Mouse (Mus musculus) neural tube, embryonic 13.5 days (tissue): ENCODE measurements around the gene Irgm1. TPM values are rescaled to one million over a fixed set of nuclear protein-coding genes. Genes with fewer than 3 reads are reported as not detected.
A peak's percentile ranks its signal among the peaks of the same experiment; 100 is the strongest.

ENCODE experiments used
- ATAC-seq: fragments of 200-750 bp; cut with Nextera tagmentation; 2 replicates; pipeline ENCODE4 v1.8.0; 2017; ENCODE audit warnings: low read depth, mild to moderate bottlenecking, moderate TSS enrichment, moderate library complexity
- H3K27ac ChIP-seq: fragments of 300-500 bp; sonication (generic); replicated peaks from 2 replicates; pipeline ENCODE4 v1.5.1; 2015; ENCODE audit warnings: moderate library complexity, mild to moderate bottlenecking, inconsistent platforms
- H3K27me3 ChIP-seq: fragments of 300-500 bp; sonication (generic); 2 replicates; pipeline ENCODE4 v1.6.1; 2015; ENCODE audit warnings: mild to moderate bottlenecking, inconsistent platforms
- H3K36me3 ChIP-seq: fragments of 300-500 bp; sonication (generic); 2 replicates; pipeline ENCODE4 v1.6.1; 2015; ENCODE audit warnings: mild to moderate bottlenecking, inconsistent platforms
- H3K4me1 ChIP-seq: fragments of 300-500 bp; sonication (generic); replicated peaks from 2 replicates; pipeline ENCODE4 v1.6.1; 2015; ENCODE audit warnings: inconsistent platforms
- H3K4me2 ChIP-seq: fragments of 300-500 bp; sonication (generic); 2 replicates; pipeline ENCODE4 v1.6.1; 2015; ENCODE audit warnings: inconsistent platforms, mild to moderate bottlenecking, moderate library complexity
- H3K4me3 ChIP-seq: fragments of 300-500 bp; sonication (generic); 2 replicates; pipeline ENCODE4 v1.5.1; 2015; ENCODE audit warnings: mild to moderate bottlenecking, inconsistent platforms
- H3K9ac ChIP-seq: fragments of 300-500 bp; sonication (generic); 2 replicates; pipeline ENCODE4 v1.6.1; 2015; ENCODE audit warnings: moderate library complexity, mild to moderate bottlenecking, inconsistent platforms
- H3K9me3 ChIP-seq: fragments of 300-500 bp; sonication (generic); 2 replicates; pipeline ENCODE4 v1.6.1; 2016; ENCODE audit warnings: inconsistent platforms
- WGBS: fragments of 180-500 bp; shearing (Covaris S2); methylation state at CpG from one replicate; pipeline ENCODE4 v1.1.7; 2015; 5-methylcytosine and 5-hydroxymethylcytosine counted together
- polyA plus RNA-seq: library from polyadenylated mRNA; unstranded; fragments of >200 nt; fragmentation: Nextera tagmentation; extraction: Ambion mirVana; gene quantifications from 2 replicates; pipeline ENCODE4 v1.2.1, GENCODE M21; 2015

Irgm1 gene
- polyA plus RNA-seq, 1 experiment from 2014 or later: 3.2 TPM

GRCm38 (mm10) chr11:48872695-48873300 lies 1.3 kb upstream of the Irgm1 start:
- no peak overlapping the region for H3K9ac ChIP-seq
- no peaks in the 10 kb centered on the region for H3K36me3 ChIP-seq
- H3K27me3 ChIP-seq: peaks cover 21% of the 10 kb centered on the region
- H3K4me2 ChIP-seq: no peak overlapping the region
- no peak for ATAC-seq
- H3K9me3 ChIP-seq: no peaks in the 10 kb centered on the region
- no peak overlapping the region for H3K27ac ChIP-seq
- no peak overlapping the region for H3K4me3 ChIP-seq
- WGBS: 83% methylated on average over 7 of the region's 7 CpGs
- peaks cover 16% of the 10 kb centered on the region for H3K4me1 ChIP-seq

- H3K4me1 ChIP-seq: peaks cover 16% of the 10 kb centered on the region
- ATAC-seq: no peak
- no peak overlapping the region; the same call in 1 of the 2 replicates for H3K27ac ChIP-seq
- WGBS: 8% methylated on average over 17 of the region's 17 CpGs
- H3K9me3 ChIP-seq: no peaks in the 10 kb centered on the region
- H3K4me2 ChIP-seq: peak overlapping the region; percentile 74
- H3K27me3 ChIP-seq: peaks cover 21% of the 10 kb centered on the region
- H3K9ac ChIP-seq: peak overlapping the region; percentile 68
- H3K36me3 ChIP-seq: no peaks in the 10 kb centered on the region
- H3K4me3 ChIP-seq: peak overlapping the region; percentile 44
Measured at GRCm38 (mm10) chr11:48871817-48872541, 496 bp upstream of the Irgm1 start.

GRCm38 (mm10) chr11:48870781-48871180 lies 702 bp downstream of the Irgm1 start:
- Histone ChIP-seq H3K4me3 (peak overlapping the region; percentile 44), H3K9ac (peak overlapping the region; percentile 68), H3K27me3 (peaks cover 21% of the 10 kb centered on the region), H3K36me3 (no peaks in the 10 kb centered on the region), H3K9me3 (no peaks in the 10 kb centered on the region), H3K27ac (no peak overlapping the region; the same call in 1 of the 2 replicates), H3K4me2 (peak overlapping the region; percentile 74), H3K4me1 (peaks cover 16% of the 10 kb centered on the region)
- ATAC-seq: no peak
- 37% methylated on average over 7 of the region's 7 CpGs for WGBS

- Histone ChIP-seq H3K4me1 (peaks cover 16% of the 10 kb centered on the region), H3K4me2 (peak overlapping the region; percentile 74), H3K27ac (no peak overlapping the region), H3K9me3 (no peaks in the 10 kb centered on the region), H3K4me3 (no peak overlapping the region), H3K9ac (0 out of 2 replicates have a peak overlapping the region, but pooled peaks have one; percentile 8), H3K27me3 (peaks cover 21% of the 10 kb centered on the region), H3K36me3 (no peaks in the 10 kb centered on the region)
- 78% methylated on average over 7 of the region's 7 CpGs for WGBS
- ATAC-seq: no peak
Measured at GRCm38 (mm10) chr11:48869380-48870110, 1.9 kb downstream of the Irgm1 start.

- no peak overlapping the region for H3K4me3 ChIP-seq
- no peaks in the 10 kb centered on the region for H3K36me3 ChIP-seq
- WGBS: 93% methylated on average over 9 of the region's 9 CpGs
- H3K9me3 ChIP-seq: no peaks in the 10 kb centered on the region
- ATAC-seq: no peak
- no peak overlapping the region for H3K27ac ChIP-seq
- peaks cover 8% of the 10 kb centered on the region for H3K4me1 ChIP-seq
- no peak overlapping the region for H3K9ac ChIP-seq
- no peak overlapping the region for H3K4me2 ChIP-seq
- H3K27me3 ChIP-seq: peaks cover 3% of the 10 kb centered on the region
Measured at GRCm38 (mm10) chr11:48866481-48866880, 5.0 kb downstream of the Irgm1 start.

- peaks cover 1% of the 10 kb centered on the region; the same call in 1 of the 2 replicates for H3K4me1 ChIP-seq
- no peak overlapping the region for H3K27ac ChIP-seq
- no peak overlapping the region for H3K4me3 ChIP-seq
- no peak overlapping the region for H3K4me2 ChIP-seq
- H3K36me3 ChIP-seq: no peaks in the 10 kb centered on the region
- ATAC-seq: no peak
- WGBS: 83% methylated on average over 3 of the region's 3 CpGs
- H3K9me3 ChIP-seq: no peaks in the 10 kb centered on the region
- H3K9ac ChIP-seq: no peak overlapping the region
- peaks cover 19% of the 10 kb centered on the region for H3K27me3 ChIP-seq
Measured at GRCm38 (mm10) chr11:48863808-48864207, 7.7 kb downstream of the Irgm1 start.

GRCm38 (mm10) chr11:48862784-48863319 lies 8.6 kb downstream of the Irgm1 start:
- Histone ChIP-seq H3K9me3 (no peaks in the 10 kb centered on the region), H3K27ac (no peak overlapping the region), H3K27me3 (peaks cover 28% of the 10 kb centered on the region), H3K36me3 (no peaks in the 10 kb centered on the region), H3K4me1 (peaks cover 11% of the 10 kb centered on the region), H3K9ac (no peak overlapping the region), H3K4me2 (no peak overlapping the region), H3K4me3 (no peak overlapping the region)
- no peak for ATAC-seq
- WGBS: 90% methylated on average over 1 of the region's 1 CpGs

- H3K36me3 ChIP-seq: no peaks in the 10 kb centered on the region
- ATAC-seq: no peak
- H3K4me3 ChIP-seq: peak overlapping the region; percentile 54
- no peaks in the 10 kb centered on the region for H3K9me3 ChIP-seq
- peaks cover 25% of the 10 kb centered on the region for H3K4me1 ChIP-seq
- H3K27me3 ChIP-seq: peaks cover 29% of the 10 kb centered on the region
- 0% methylated on average over 6 of the region's 6 CpGs for WGBS
- no peak overlapping the region for H3K27ac ChIP-seq
- H3K4me2 ChIP-seq: peak overlapping the region; percentile 83
- no peak overlapping the region for H3K9ac ChIP-seq
Measured at GRCm38 (mm10) chr11:48859014-48859413, 12.5 kb downstream of the Irgm1 start.

GRCm38 (mm10) chr11:48853474-48854180 lies 17.9 kb downstream of the Irgm1 start:
- Histone ChIP-seq H3K36me3 (no peaks in the 10 kb centered on the region), H3K27ac (0 out of 2 replicates have a peak overlapping the region, but pooled peaks have one; percentile 23), H3K4me2 (peak overlapping the region; percentile 83), H3K4me3 (peak overlapping the region; percentile 54), H3K9me3 (no peaks in the 10 kb centered on the region), H3K27me3 (peaks cover 20% of the 10 kb centered on the region), H3K9ac (peak overlapping the region; percentile 69), H3K4me1 (peaks cover 35% of the 10 kb centered on the region)
- WGBS: under 1% methylated on average over 31 of the region's 31 CpGs
- peak; percentile 59 for ATAC-seq

GRCm38 (mm10) chr11:48852624-48853473 lies 18.6 kb downstream of the Irgm1 start:
- H3K4me2 ChIP-seq: peak overlapping the region; percentile 83
- H3K9ac ChIP-seq: peak overlapping the region; percentile 69
- H3K9me3 ChIP-seq: no peaks in the 10 kb centered on the region
- WGBS: 8% methylated on average over 23 of the region's 23 CpGs
- H3K27me3 ChIP-seq: peaks cover 16% of the 10 kb centered on the region
- ATAC-seq: peak; percentile 19
- peak overlapping the region; percentile 54 for H3K4me3 ChIP-seq
- H3K27ac ChIP-seq: peak overlapping the region; percentile 15; the same call in 1 of the 2 replicates
- H3K4me1 ChIP-seq: peaks cover 27% of the 10 kb centered on the region
- no peaks in the 10 kb centered on the region for H3K36me3 ChIP-seq
